Mouse (Mus musculus): ENCODE results near the gene Drc3. TPM values are rescaled to one million over a fixed set of nuclear protein-coding genes. Genes with fewer than 3 reads are reported as not detected.
A peak's percentile ranks its signal among the peaks of the same experiment; 100 is the strongest.

Gene Drc3
- total and polyA plus RNA-seq, 2 experiments from 2014 or later: 8.6 to 9.2 TPM

DNA sequence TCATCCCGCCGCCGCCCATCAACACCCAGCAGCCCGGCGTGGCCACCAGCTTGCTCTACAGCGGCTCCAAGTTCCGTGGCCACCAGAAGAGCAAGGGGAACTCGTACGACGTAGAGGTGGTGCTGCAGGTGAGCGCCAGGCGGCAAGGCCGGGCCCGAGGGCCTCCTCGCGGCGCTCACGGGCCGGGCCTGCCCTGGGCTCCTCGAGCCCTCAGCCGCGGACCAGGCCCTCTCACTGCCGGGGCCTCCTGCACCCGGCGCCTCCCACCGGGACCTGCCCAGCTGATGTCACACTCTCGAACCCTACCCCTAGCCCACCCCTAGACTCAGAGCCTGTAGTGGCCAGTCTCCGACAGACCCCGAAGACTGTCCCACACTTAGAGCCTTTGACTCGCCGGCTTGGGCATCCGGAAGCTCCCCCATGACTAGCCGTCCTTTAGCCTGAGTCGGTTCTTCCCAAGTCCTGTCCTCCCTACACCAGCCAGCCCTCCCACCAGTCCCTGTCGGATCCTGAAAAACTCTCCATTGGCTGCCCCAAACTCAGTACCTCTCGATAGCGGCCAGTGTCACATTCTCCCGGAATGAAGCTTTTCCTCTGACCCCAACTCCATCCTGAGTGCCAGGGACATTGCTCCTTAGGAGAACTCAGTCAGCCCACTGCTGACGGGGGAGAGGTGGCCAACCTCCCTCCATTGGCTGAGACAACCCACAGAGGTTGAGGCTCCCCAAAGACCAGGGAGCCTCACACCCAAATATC lies 64.8 kb downstream of the Drc3 start, which contains the start of gene Atpaf2:
Gene Atpaf2, minus strand, starts transcription at position 741 of the 756 bp plus-strand sequence.
- Histone ChIP-seq H3K4me1 (ENCODE audit: insufficient read depth, low read length) (peaks cover 9% of the 10 kb centered on the region), H3K27ac (ENCODE audit: low read depth, low read length) (peak within 1 kb of the TSS; percentile 78), H3K27me3 (ENCODE audit: insufficient read depth, low read length) (no peaks in the 10 kb centered on the region), H3K4me2 (ENCODE audit: low read depth, low read length, poor library complexity, severe bottlenecking) (peak within 1 kb of the TSS; percentile 87), H3K4me3 (ENCODE audit: low read depth, low read length) (peak within 1 kb of the TSS; percentile 84), H3K9ac (replicated peaks; ENCODE audit: low read length, poor library complexity, severe bottlenecking) (peak within 1 kb of the TSS; percentile 84), H3K9me3 (ENCODE audit: low read length) (no peaks in the 10 kb centered on the region), H3K36me3 (ENCODE audit: insufficient read depth, low read length) (no peaks in the 10 kb centered on the region)
- DNase-seq (ENCODE audit: low spot score): peak; percentile 31
- no peak for TF ChIP-seq CTCF (IDR thresholded peaks at IDR 0.05)
- WGBS: 1% methylated on average over 38 of the region's 39 CpGs
- ATAC-seq (ENCODE audit: low FRiP score): peak; percentile 39

DNA sequence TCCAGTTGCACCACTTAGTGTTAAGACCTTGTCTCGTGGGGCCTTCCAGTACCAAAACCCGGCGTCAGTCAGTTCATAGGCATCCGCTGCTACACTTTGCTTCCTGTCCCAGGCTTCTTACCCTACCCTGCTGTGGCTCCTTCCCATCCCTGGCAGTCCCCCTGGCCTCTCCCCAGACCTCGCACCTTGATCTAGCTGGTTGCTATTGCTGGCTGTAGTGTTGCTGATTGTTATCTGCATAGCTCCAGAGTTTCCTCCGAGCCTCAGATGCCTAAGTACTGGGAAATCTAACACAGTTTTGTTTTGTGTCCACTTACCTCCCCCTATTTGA lies 65.3 kb downstream of the Drc3 start:
- H3K27ac ChIP-seq (ENCODE audit: low read depth, low read length): no peak overlapping the region
- ATAC-seq (ENCODE audit: low FRiP score) (no peak), DNase-seq (ENCODE audit: low spot score) (no peak)
- H3K4me3 ChIP-seq (ENCODE audit: low read depth, low read length): peak overlapping the region; percentile 84
- no peaks in the 10 kb centered on the region for H3K9me3 ChIP-seq (ENCODE audit: low read length)
- no peaks in the 10 kb centered on the region for H3K36me3 ChIP-seq (ENCODE audit: insufficient read depth, low read length)
- TF ChIP-seq CTCF (IDR thresholded peaks at IDR 0.05): no peak
- 23% methylated on average over 6 of the region's 6 CpGs for WGBS
- peak overlapping the region; percentile 87 for H3K4me2 ChIP-seq (ENCODE audit: low read depth, low read length, poor library complexity, severe bottlenecking)
- peak overlapping the region; percentile 84 for H3K9ac ChIP-seq (replicated peaks; ENCODE audit: low read length, poor library complexity, severe bottlenecking)
- no peaks in the 10 kb centered on the region for H3K27me3 ChIP-seq (ENCODE audit: insufficient read depth, low read length)
- peaks cover 9% of the 10 kb centered on the region for H3K4me1 ChIP-seq (ENCODE audit: insufficient read depth, low read length)

DNA sequence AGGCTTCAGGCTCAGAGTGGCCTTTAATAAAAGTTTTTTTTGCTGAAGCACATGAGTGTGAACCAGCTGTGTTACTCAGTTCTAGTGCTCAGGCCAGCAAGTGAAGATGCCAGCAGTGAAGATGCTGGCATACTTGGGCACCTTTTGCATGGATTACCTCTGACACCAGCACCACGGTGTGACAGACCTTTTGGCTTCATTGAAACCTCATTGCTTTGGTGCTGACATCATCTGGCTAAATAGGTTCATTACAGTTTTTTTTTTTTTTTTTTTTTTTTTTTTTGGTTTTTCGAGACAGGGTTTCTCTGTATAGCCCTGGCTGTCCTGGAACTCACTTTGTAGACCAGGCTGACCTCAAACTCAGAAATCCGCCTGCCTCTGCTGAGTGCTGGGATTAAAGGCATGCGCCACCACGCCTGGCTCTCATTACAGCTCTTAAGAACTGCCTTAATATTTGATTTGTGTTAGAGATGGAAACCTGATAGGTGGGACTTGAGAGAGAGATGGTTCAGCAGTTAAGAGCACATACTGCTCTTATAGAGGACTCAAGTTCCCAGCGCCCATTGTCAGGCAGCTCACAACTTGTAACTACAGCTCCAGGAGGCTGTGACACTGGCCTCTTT lies 69.0 kb downstream of the Drc3 start:
- WGBS: 72% methylated on average over 5 of the region's 6 CpGs
- ATAC-seq (ENCODE audit: low FRiP score) (no peak), DNase-seq (ENCODE audit: low spot score) (peak; percentile 55)
- H3K4me2 ChIP-seq (ENCODE audit: low read depth, low read length, poor library complexity, severe bottlenecking): no peak overlapping the region
- H3K4me3 ChIP-seq (ENCODE audit: low read depth, low read length): no peak overlapping the region
- no peak overlapping the region for H3K9ac ChIP-seq (replicated peaks; ENCODE audit: low read length, poor library complexity, severe bottlenecking)
- peak; percentile 50 for TF ChIP-seq CTCF (IDR thresholded peaks at IDR 0.05)
- no peaks in the 10 kb centered on the region for H3K9me3 ChIP-seq (ENCODE audit: low read length)
- peaks cover 6% of the 10 kb centered on the region for H3K36me3 ChIP-seq (ENCODE audit: insufficient read depth, low read length)
- H3K27ac ChIP-seq (ENCODE audit: low read depth, low read length): no peak overlapping the region
- peaks cover 3% of the 10 kb centered on the region; the same call in 1 of the 2 replicates for H3K4me1 ChIP-seq (ENCODE audit: insufficient read depth, low read length)
- no peaks in the 10 kb centered on the region for H3K27me3 ChIP-seq (ENCODE audit: insufficient read depth, low read length)

DNA sequence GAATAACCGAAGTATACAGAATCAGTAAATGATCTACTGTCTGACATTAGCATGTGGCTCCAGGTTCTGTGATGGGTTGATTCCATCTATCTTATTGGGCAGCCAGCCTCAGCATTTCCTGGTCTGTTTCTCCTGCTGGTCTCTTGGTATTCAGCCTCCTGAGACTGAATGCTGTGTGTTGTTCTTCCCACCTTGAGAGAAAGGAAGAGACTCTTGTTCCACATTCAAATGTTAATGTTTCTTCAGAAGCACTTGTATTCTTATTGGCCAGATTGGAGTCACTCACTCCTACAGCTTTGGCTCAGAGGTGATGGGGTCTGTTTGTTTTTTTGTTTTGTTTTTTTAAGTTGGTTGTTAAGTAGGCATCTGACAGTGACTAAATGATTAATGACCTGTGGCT lies 69.9 kb downstream of the Drc3 start:
- Histone ChIP-seq H3K9ac (replicated peaks; ENCODE audit: low read length, poor library complexity, severe bottlenecking) (no peak overlapping the region), H3K36me3 (ENCODE audit: insufficient read depth, low read length) (peaks cover 11% of the 10 kb centered on the region), H3K27me3 (ENCODE audit: insufficient read depth, low read length) (no peaks in the 10 kb centered on the region), H3K9me3 (ENCODE audit: low read length) (no peaks in the 10 kb centered on the region), H3K27ac (ENCODE audit: low read depth, low read length) (no peak overlapping the region), H3K4me3 (ENCODE audit: low read depth, low read length) (no peak overlapping the region), H3K4me2 (ENCODE audit: low read depth, low read length, poor library complexity, severe bottlenecking) (no peak overlapping the region), H3K4me1 (ENCODE audit: insufficient read depth, low read length) (peaks cover 3% of the 10 kb centered on the region; the same call in 1 of the 2 replicates)
- DNase-seq (ENCODE audit: low spot score): no peak
- 71% methylated on average over 1 of the region's 1 CpGs for WGBS
- no peak for TF ChIP-seq CTCF (IDR thresholded peaks at IDR 0.05)
- no peak for ATAC-seq (ENCODE audit: low FRiP score)

DNA sequence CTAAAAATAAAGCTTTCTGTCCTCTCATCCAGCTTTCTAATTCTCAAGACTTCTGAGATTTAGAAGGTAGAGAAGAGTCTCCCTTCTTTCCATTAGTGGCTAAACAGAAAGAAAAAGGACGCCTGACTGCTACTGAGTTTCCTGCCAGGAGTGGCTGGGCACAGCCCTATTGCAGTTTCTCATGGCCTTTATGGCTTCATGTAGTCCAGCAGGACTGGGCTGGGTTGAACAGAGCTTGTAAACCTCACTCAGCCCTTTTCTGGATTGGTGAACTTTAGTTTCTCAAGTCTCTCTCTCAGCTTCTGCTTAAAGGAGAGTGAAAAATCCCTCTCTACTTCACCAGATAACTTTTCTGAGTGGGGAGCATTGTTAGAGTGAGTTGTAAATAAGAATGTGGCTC lies 73.3 kb downstream of the Drc3 start:
- ATAC-seq (ENCODE audit: low FRiP score) (no peak), DNase-seq (ENCODE audit: low spot score) (no peak)
- Histone ChIP-seq H3K9ac (replicated peaks; ENCODE audit: low read length, poor library complexity, severe bottlenecking) (no peak overlapping the region), H3K27me3 (ENCODE audit: insufficient read depth, low read length) (no peaks in the 10 kb centered on the region), H3K4me1 (ENCODE audit: insufficient read depth, low read length) (no peaks in the 10 kb centered on the region), H3K4me2 (ENCODE audit: low read depth, low read length, poor library complexity, severe bottlenecking) (no peak overlapping the region), H3K9me3 (ENCODE audit: low read length) (no peaks in the 10 kb centered on the region), H3K36me3 (ENCODE audit: insufficient read depth, low read length) (peaks cover 11% of the 10 kb centered on the region), H3K27ac (ENCODE audit: low read depth, low read length) (no peak overlapping the region), H3K4me3 (ENCODE audit: low read depth, low read length) (no peak overlapping the region)
- 95% methylated on average over 1 of the region's 1 CpGs for WGBS
- TF ChIP-seq CTCF (IDR thresholded peaks at IDR 0.05): no peak

DNA sequence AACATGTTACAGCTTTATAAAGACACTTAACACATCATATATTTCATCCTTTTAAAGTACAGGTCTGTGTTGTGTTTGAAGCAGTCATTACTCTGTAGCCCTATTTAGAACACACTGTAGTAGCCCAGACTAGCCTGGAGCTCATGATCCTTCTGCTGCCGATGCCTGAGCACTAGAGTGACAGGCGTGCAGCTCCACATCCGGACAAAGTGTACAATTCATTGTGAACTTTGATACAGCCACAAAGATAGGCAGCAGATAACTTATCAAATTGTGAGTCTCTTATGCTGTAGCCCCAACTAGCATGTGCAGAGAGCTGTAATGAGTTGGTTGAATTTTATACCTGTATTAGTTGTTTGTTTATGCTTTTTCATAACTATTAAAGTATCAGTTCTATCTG lies 74.5 kb downstream of the Drc3 start:
- Histone ChIP-seq H3K9me3 (ENCODE audit: low read length) (no peaks in the 10 kb centered on the region), H3K27me3 (ENCODE audit: insufficient read depth, low read length) (no peaks in the 10 kb centered on the region), H3K4me2 (ENCODE audit: low read depth, low read length, poor library complexity, severe bottlenecking) (no peak overlapping the region), H3K27ac (ENCODE audit: low read depth, low read length) (no peak overlapping the region), H3K36me3 (ENCODE audit: insufficient read depth, low read length) (peaks cover 18% of the 10 kb centered on the region), H3K4me1 (ENCODE audit: insufficient read depth, low read length) (no peaks in the 10 kb centered on the region), H3K4me3 (ENCODE audit: low read depth, low read length) (no peak overlapping the region), H3K9ac (replicated peaks; ENCODE audit: low read length, poor library complexity, severe bottlenecking) (no peak overlapping the region)
- ATAC-seq (ENCODE audit: low FRiP score) (no peak), DNase-seq (ENCODE audit: low spot score) (no peak)
- WGBS: 96% methylated on average over 3 of the region's 3 CpGs
- no peak for TF ChIP-seq CTCF (IDR thresholded peaks at IDR 0.05)
